Mouse (Mus musculus) forebrain, embryonic 13.5 days (tissue): ENCODE results near the gene Vmn1r215. TPM values are rescaled to one million over a fixed set of nuclear protein-coding genes. Genes with fewer than 3 reads are reported as not detected.
"Not testable (repeated sequence)": the region's sequence is repeated elsewhere in the genome, so short reads cannot be mapped to it uniquely, and the experiment has no call there.

Experiments used
- ATAC-seq: fragments of 200-750 bp; cut with Nextera tagmentation; 2 replicates; pipeline ENCODE4 v1.8.0; 2017
- H3K27ac ChIP-seq: fragments of 300-500 bp; sonication (generic); 2 replicates; pipeline ENCODE4 v1.5.1; 2015; ENCODE audit warnings: inconsistent platforms, mild to moderate bottlenecking, moderate library complexity
- H3K27me3 ChIP-seq: fragments of 300-500 bp; sonication (generic); 2 replicates; pipeline ENCODE4 v1.6.1; 2015; ENCODE audit warnings: mild to moderate bottlenecking, inconsistent platforms
- H3K36me3 ChIP-seq: fragments of 300-500 bp; sonication (generic); 2 replicates; pipeline ENCODE4 v1.6.1; 2015; ENCODE audit warnings: mild to moderate bottlenecking, inconsistent platforms; ENCODE audit not compliant: poor library complexity, severe bottlenecking
- H3K4me1 ChIP-seq: fragments of 300-500 bp; sonication (generic); 2 replicates; pipeline ENCODE4 v1.6.1; 2015; ENCODE audit warnings: inconsistent platforms
- H3K4me2 ChIP-seq: fragments of 300-500 bp; sonication (generic); 2 replicates; pipeline ENCODE4 v1.6.1; 2015; ENCODE audit warnings: inconsistent platforms, mild to moderate bottlenecking, moderate library complexity
- H3K4me3 ChIP-seq: fragments of 300-500 bp; sonication (generic); 2 replicates; pipeline ENCODE4 v1.5.1; 2015; ENCODE audit warnings: mild to moderate bottlenecking, inconsistent platforms
- H3K9ac ChIP-seq: fragments of 300-500 bp; sonication (generic); 2 replicates; pipeline ENCODE4 v1.6.1; 2015; ENCODE audit warnings: mild to moderate bottlenecking, inconsistent platforms
- H3K9me3 ChIP-seq: fragments of 300-500 bp; sonication (generic); replicated peaks from 2 replicates; pipeline ENCODE4 v1.6.1; 2016; ENCODE audit warnings: inconsistent platforms
- WGBS: fragments of 180-500 bp; shearing (Covaris S2); methylation state at CpG from one replicate; pipeline ENCODE4 v1.1.7; 2015; 5-methylcytosine and 5-hydroxymethylcytosine counted together
- polyA plus RNA-seq: library from polyadenylated mRNA; unstranded; fragments of >200 nt; fragmentation: Nextera tagmentation; extraction: Ambion mirVana; gene quantifications from 2 replicates; pipeline ENCODE4 v1.2.1, GENCODE M21; 2015

The Vmn1r215 gene
- not detected in 2 replicates for polyA plus RNA-seq

GRCm38 (mm10) chr13:23067725-23068124, at the start of gene Vmn1r215:
Vmn1r215 (plus strand) TSS chr13:23068025.
- H3K36me3 ChIP-seq: no peaks in the 10 kb centered on the region
- 77% methylated on average over 1 of the region's 1 CpGs for WGBS
- no peaks in the 10 kb centered on the region for H3K27me3 ChIP-seq
- H3K4me2 ChIP-seq: no peak within 1 kb of the TSS
- H3K9ac ChIP-seq: no peak within 1 kb of the TSS
- H3K4me3 ChIP-seq: no peak within 1 kb of the TSS
- no peaks in the 10 kb centered on the region for H3K9me3 ChIP-seq
- H3K27ac ChIP-seq: no peak within 1 kb of the TSS
- ATAC-seq: no peak
- no peaks in the 10 kb centered on the region for H3K4me1 ChIP-seq

GRCm38 (mm10) chr13:23018158-23018557, 49.7 kb upstream of the Vmn1r215 start:
- ATAC-seq: no peak
- Histone ChIP-seq H3K4me2 (no peak overlapping the region), H3K4me3 (no peak overlapping the region), H3K36me3 (no peaks in the 10 kb centered on the region), H3K9ac (no peak overlapping the region), H3K27me3 (no peaks in the 10 kb centered on the region), H3K27ac (no peak overlapping the region), H3K9me3 (no peaks in the 10 kb centered on the region), H3K4me1 (no peaks in the 10 kb centered on the region)

- Histone ChIP-seq H3K27ac (no peak overlapping the region), H3K4me2 (no peak overlapping the region), H3K9me3 (no peaks in the 10 kb centered on the region), H3K4me3 (no peak overlapping the region), H3K36me3 (no peaks in the 10 kb centered on the region), H3K4me1 (no peaks in the 10 kb centered on the region), H3K9ac (no peak overlapping the region), H3K27me3 (no peaks in the 10 kb centered on the region)
- ATAC-seq: no peak
Observed at GRCm38 (mm10) chr13:23024812-23025211, 43.0 kb upstream of the Vmn1r215 start.

GRCm38 (mm10) chr13:23030118-23030517, 37.7 kb upstream of the Vmn1r215 start, which contains the start of gene Vmn1r214:
Vmn1r214 (plus strand) TSS chr13:23030418.
- Histone ChIP-seq H3K9ac (no peak within 1 kb of the TSS), H3K4me1 (no peaks in the 10 kb centered on the region), H3K27me3 (no peaks in the 10 kb centered on the region), H3K4me2 (no peak within 1 kb of the TSS), H3K36me3 (no peaks in the 10 kb centered on the region), H3K4me3 (no peak within 1 kb of the TSS), H3K9me3 (no peaks in the 10 kb centered on the region), H3K27ac (no peak within 1 kb of the TSS)
- no peak for ATAC-seq
- 87% methylated on average over 3 of the region's 3 CpGs for WGBS

GRCm38 (mm10) chr13:23057778-23058177, 10.0 kb upstream of the Vmn1r215 start:
- no peaks in the 10 kb centered on the region for H3K4me1 ChIP-seq
- no peak overlapping the region for H3K4me3 ChIP-seq
- H3K27me3 ChIP-seq: no peaks in the 10 kb centered on the region
- H3K9me3 ChIP-seq: no peaks in the 10 kb centered on the region
- H3K36me3 ChIP-seq: no peaks in the 10 kb centered on the region
- 56% methylated on average over 1 of the region's 1 CpGs for WGBS
- ATAC-seq: no peak
- H3K9ac ChIP-seq: no peak overlapping the region
- no peak overlapping the region for H3K4me2 ChIP-seq
- H3K27ac ChIP-seq: no peak overlapping the region

- H3K4me3 ChIP-seq: no peak overlapping the region
- 91% methylated on average over 2 of the region's 2 CpGs for WGBS
- H3K36me3 ChIP-seq: no peaks in the 10 kb centered on the region
- no peaks in the 10 kb centered on the region for H3K4me1 ChIP-seq
- no peaks in the 10 kb centered on the region for H3K27me3 ChIP-seq
- no peak overlapping the region for H3K9ac ChIP-seq
- no peaks in the 10 kb centered on the region for H3K9me3 ChIP-seq
- no peak overlapping the region for H3K4me2 ChIP-seq
- no peak for ATAC-seq
- H3K27ac ChIP-seq: no peak overlapping the region
Observed at GRCm38 (mm10) chr13:23069312-23069711, 1.5 kb downstream of the Vmn1r215 start.

- WGBS: 94% methylated on average over 4 of the region's 4 CpGs
Observed at GRCm38 (mm10) chr13:23094386-23094785, 26.6 kb downstream of the Vmn1r215 start.

GRCm38 (mm10) chr13:23118126-23118525, 50.3 kb downstream of the Vmn1r215 start, which contains the start of gene Vmn1r217:
Vmn1r217 (minus strand) TSS chr13:23118226.
- not testable (repeated sequence) for H3K9me3 ChIP-seq, H3K27me3 ChIP-seq, H3K27ac ChIP-seq, H3K36me3 ChIP-seq, H3K9ac ChIP-seq, H3K4me2 ChIP-seq, H3K4me3 ChIP-seq, H3K4me1 ChIP-seq, ATAC-seq
- 86% methylated on average over 1 of the region's 1 CpGs for WGBS

More at GRCm38 (mm10) chr13:23094386-23094785, 26.6 kb downstream of the Vmn1r215 start:
- no peak overlapping the region for H3K9ac ChIP-seq
- no peaks in the 10 kb centered on the region for H3K9me3 ChIP-seq
- no peak overlapping the region for H3K4me2 ChIP-seq
- H3K4me3 ChIP-seq: no peak overlapping the region
- no peaks in the 10 kb centered on the region for H3K27me3 ChIP-seq
- H3K27ac ChIP-seq: no peak overlapping the region
- no peaks in the 10 kb centered on the region for H3K4me1 ChIP-seq
- no peaks in the 10 kb centered on the region for H3K36me3 ChIP-seq
- no peak for ATAC-seq

- no peaks in the 10 kb centered on the region for H3K27me3 ChIP-seq
- no peak overlapping the region for H3K4me3 ChIP-seq
- no peaks in the 10 kb centered on the region for H3K36me3 ChIP-seq
- no peak overlapping the region for H3K4me2 ChIP-seq
- no peaks in the 10 kb centered on the region for H3K9me3 ChIP-seq
- no peaks in the 10 kb centered on the region for H3K4me1 ChIP-seq
- no peak overlapping the region for H3K9ac ChIP-seq
- no peak overlapping the region for H3K27ac ChIP-seq
- no peak for ATAC-seq
- 89% methylated on average over 2 of the region's 2 CpGs for WGBS
Observed at GRCm38 (mm10) chr13:23120611-23121010, 52.8 kb downstream of the Vmn1r215 start.

Other genes with a start within 250 kb of the Vmn1r215 start
- gene Vmn1r210, start 236.7 kb upstream of the Vmn1r215 start, polyA plus RNA-seq: not detected in 2 replicates
- gene Vmn1r211, start 210.5 kb upstream of the Vmn1r215 start, polyA plus RNA-seq: not detected in 2 replicates
- gene Vmn1r212, start 183.8 kb upstream of the Vmn1r215 start, polyA plus RNA-seq: not detected in 2 replicates
- gene Vmn1r213, start 60.4 kb upstream of the Vmn1r215 start, polyA plus RNA-seq: not detected in 2 replicates
- gene Vmn1r214, start 37.6 kb upstream of the Vmn1r215 start, polyA plus RNA-seq: not detected in 2 replicates
- gene Vmn1r217, start 50.2 kb downstream of the Vmn1r215 start, polyA plus RNA-seq: not detected in 2 replicates
- not detected in 2 replicates for gene Vmn1r218, start 65.1 kb downstream of the Vmn1r215 start, polyA plus RNA-seq
- not detected in 2 replicates for gene Vmn1r219, start 91.3 kb downstream of the Vmn1r215 start, polyA plus RNA-seq
- not detected in 2 replicates for gene Vmn1r220, start 120.0 kb downstream of the Vmn1r215 start, polyA plus RNA-seq
- not detected in 2 replicates for gene Vmn1r221, start 146.1 kb downstream of the Vmn1r215 start, polyA plus RNA-seq
- gene Vmn1r222, start 167.9 kb downstream of the Vmn1r215 start, polyA plus RNA-seq: not detected in 2 replicates
- gene Vmn1r223, start 179.1 kb downstream of the Vmn1r215 start, polyA plus RNA-seq: not detected in 2 replicates